Comparison of ENCODE assay signal across 17 mouse cellular contexts in genomic region chr14:58678126-58678656, GRCm38 (mm10).
DNase-seq lines count a peak whose midpoint lies in the region; ATAC-seq and TF ChIP-seq lines count a peak whose summit lies in the region.
"Had no signal": no experiment of that assay in that cellular context is flagged by ENCODE, and none has a peak within 500 bp of the region (broad histone marks: within the 10 kb centered on the region; RNA-seq: fewer than 3 reads in every experiment).

No protein-coding gene starts in this region.

- H3K9me3 ChIP-seq in heart, embryonic 13.5 days, result no peaks in the 10 kb centered on the region
- H3K9me3 ChIP-seq in embryonic facial prominence, embryonic 12.5 days, result no peaks in the 10 kb centered on the region
- H3K9me3 ChIP-seq: forebrain, embryonic 12.5 days; kidney, embryonic 15.5 days; limb, embryonic 15.5 days had no signal

- no peak overlapping the region for H3K9ac ChIP-seq in heart, embryonic 13.5 days
- H3K9ac ChIP-seq in embryonic facial prominence, embryonic 12.5 days, result no peak overlapping the region
- H3K9ac ChIP-seq: forebrain, embryonic 12.5 days; kidney, embryonic 15.5 days; limb, embryonic 15.5 days had no signal

- H3K4me1 ChIP-seq in heart, embryonic 13.5 days, result peaks cover 12% of the 10 kb centered on the region
- 0 out of 2 replicates have a peak, but pooled peaks cover 4% of the 10 kb centered on the region for H3K4me1 ChIP-seq in embryonic facial prominence, embryonic 12.5 days
- H3K4me1 ChIP-seq: forebrain, embryonic 12.5 days; kidney, embryonic 15.5 days; limb, embryonic 15.5 days; megakaryocyte, embryonic 14.5 days had no signal

- H3K4me2 ChIP-seq in heart, embryonic 13.5 days, result peak overlapping the region; percentile 24; the same call in 1 of the 2 replicates
- H3K4me2 ChIP-seq in embryonic facial prominence, embryonic 12.5 days (replicated peaks), result peak overlapping the region; percentile 2; the same call in 1 of the 2 replicates
- peak overlapping the region; percentile 49 for H3K4me2 ChIP-seq in myocyte (ENCODE audit: low read depth)
- H3K4me2 ChIP-seq: forebrain, embryonic 12.5 days; kidney, embryonic 15.5 days; limb, embryonic 15.5 days had no signal

- no peaks in the 10 kb centered on the region for H3K36me3 ChIP-seq in heart, embryonic 13.5 days
- no peaks in the 10 kb centered on the region for H3K36me3 ChIP-seq in embryonic facial prominence, embryonic 12.5 days
- no peaks in the 10 kb centered on the region for H3K36me3 ChIP-seq in myocyte (ENCODE audit: control insufficient read depth, insufficient read depth)
- H3K36me3 ChIP-seq: forebrain, embryonic 12.5 days; kidney, embryonic 15.5 days; limb, embryonic 15.5 days had no signal

- no peaks in the 10 kb centered on the region for H3K27me3 ChIP-seq in heart, embryonic 13.5 days (replicated peaks)
- H3K27me3 ChIP-seq in embryonic facial prominence, embryonic 12.5 days, result no peaks in the 10 kb centered on the region
- no peaks in the 10 kb centered on the region for H3K27me3 ChIP-seq in myocyte (ENCODE audit: control insufficient read depth, insufficient read depth, insufficient read length)
- H3K27me3 ChIP-seq: forebrain, embryonic 12.5 days; limb, embryonic 15.5 days; megakaryocyte, embryonic 14.5 days had no signal

- no peak for DNase-seq in heart, postnatal 14 days
- peak; percentile 0 for DNase-seq in lung, postnatal 36 days
- DNase-seq in lung, postnatal 10 days, result no peak
- DNase-seq in adrenal gland, adult 2 months, result no peak
- DNase-seq: adrenal gland, postnatal 36 days; lung, adult 18-20 months; spleen, adult 18-20 months; thymus, postnatal 14 days had no signal

- ATAC-seq in heart, embryonic 13.5 days (ENCODE audit: extremely low read depth, insufficient number of reproducible peaks, low FRiP score, low TSS enrichment), result no peak
- ATAC-seq in embryonic facial prominence, embryonic 12.5 days (ENCODE audit: insufficient number of reproducible peaks, insufficient read depth, low FRiP score, low TSS enrichment), result no peak
- ATAC-seq: CD4-positive, CD25-positive, alpha-beta regulatory T cell, adult 4 months; inflammation-experienced regulatory T-cells, adult 6 months had no signal

- H3K27ac ChIP-seq in heart, embryonic 13.5 days (replicated peaks), result no peak overlapping the region
- H3K27ac ChIP-seq in embryonic facial prominence, embryonic 12.5 days, result 0 out of 2 replicates have a peak overlapping the region, but pooled peaks have one; percentile 7
- H3K27ac ChIP-seq: forebrain, embryonic 12.5 days; kidney, embryonic 15.5 days; limb, embryonic 15.5 days had no signal

- intact Hi-C loops in heart, postnatal 14 days (cut with DNase I), result no loop called here

- H3K4me3 ChIP-seq in heart, embryonic 13.5 days, result no peak overlapping the region
- H3K4me3 ChIP-seq in embryonic facial prominence, embryonic 12.5 days, result no peak overlapping the region
- no peak overlapping the region for H3K4me3 ChIP-seq in myocyte
- H3K4me3 ChIP-seq: forebrain, embryonic 12.5 days; kidney, embryonic 15.5 days; limb, embryonic 15.5 days; megakaryocyte, embryonic 14.5 days had no signal

- H3K79me2 ChIP-seq in myocyte (ENCODE audit: control insufficient read depth, insufficient read depth), result no peaks in the 10 kb centered on the region

- no peak overlapping the region for H3ac ChIP-seq in myocyte (ENCODE audit: control insufficient read depth, insufficient read length)

- 43% methylated on average over 11 of the region's 11 CpGs for WGBS in heart, embryonic 13.5 days
- whole genome bisulfite sequencing in embryonic facial prominence, embryonic 12.5 days, result 32% methylated on average over 11 of the region's 11 CpGs

- no peak for TF ChIP-seq POLR2A in myocyte (IDR thresholded peaks at IDR 0.05; ENCODE audit: insufficient read length, low read depth)

TF ChIP-seq in myocyte, 11 proteins besides CTCF, POLR2A, EP300 and RAD21:
- TF ChIP-seq CEBPB (IDR thresholded peaks at IDR 0.05; ENCODE audit: insufficient read depth, poor library complexity, severe bottlenecking), result no peak
